Mouse (Mus musculus): ENCODE measurements around the gene Aox2. TPM values are rescaled to one million over a fixed set of nuclear protein-coding genes. Genes with fewer than 3 reads are reported as not detected.

The Aox2 gene
- 0.09 and 0.15 TPM in 2 replicates for polyA plus RNA-seq (2016; fragmentation: Nextera tagmentation; extraction: Ambion mirVana)

- Histone ChIP-seq H3K9ac (no peak within 1 kb of the TSS), H3K4me3 (no peak within 1 kb of the TSS), H3K27ac (peak within 1 kb of the TSS; percentile 18; the same call in 1 of the 2 replicates), H3K9me3 (no peaks in the 10 kb centered on the region), H3K4me2 (replicated peaks) (no peak within 1 kb of the TSS), H3K4me1 (peaks cover 12% of the 10 kb centered on the region; the same call in 1 of the 2 replicates), H3K36me3 (no peaks in the 10 kb centered on the region), H3K27me3 (no peaks in the 10 kb centered on the region)
- no peak for ATAC-seq (ENCODE audit: insufficient number of reproducible peaks, insufficient read depth, low FRiP score, low TSS enrichment)
- whole genome bisulfite sequencing: 74% methylated on average over 5 of the region's 5 CpGs
Measured at GRCm38 (mm10) chr1:58278026-58278425, at the start of gene Aox2. Gene Aox2 (plus strand): TSS chr1:58278326.

- Histone ChIP-seq H3K27me3 (no peaks in the 10 kb centered on the region), H3K36me3 (no peaks in the 10 kb centered on the region), H3K9ac (no peak overlapping the region), H3K9me3 (no peaks in the 10 kb centered on the region), H3K27ac (no peak overlapping the region), H3K4me2 (replicated peaks) (no peak overlapping the region), H3K4me1 (no peaks in the 10 kb centered on the region), H3K4me3 (no peak overlapping the region)
- ATAC-seq (ENCODE audit: insufficient number of reproducible peaks, insufficient read depth, low FRiP score, low TSS enrichment): no peak
Measured at GRCm38 (mm10) chr1:58228916-58229315, 49.2 kb upstream of the Aox2 start.

GRCm38 (mm10) chr1:58229774-58230173 is 48.4 kb upstream of the Aox2 start:
- H3K27me3 ChIP-seq: no peaks in the 10 kb centered on the region
- no peak overlapping the region for H3K27ac ChIP-seq
- no peaks in the 10 kb centered on the region for H3K9me3 ChIP-seq
- H3K4me1 ChIP-seq: no peaks in the 10 kb centered on the region
- WGBS: 85% methylated on average over 4 of the region's 4 CpGs
- H3K4me2 ChIP-seq (replicated peaks): no peak overlapping the region
- H3K4me3 ChIP-seq: no peak overlapping the region
- no peaks in the 10 kb centered on the region for H3K36me3 ChIP-seq
- ATAC-seq (ENCODE audit: insufficient number of reproducible peaks, insufficient read depth, low FRiP score, low TSS enrichment): no peak
- no peak overlapping the region for H3K9ac ChIP-seq

- no peak overlapping the region for H3K4me3 ChIP-seq
- no peaks in the 10 kb centered on the region for H3K9me3 ChIP-seq
- no peak overlapping the region for H3K4me2 ChIP-seq (replicated peaks)
- no peak overlapping the region for H3K9ac ChIP-seq
- 66% methylated on average over 5 of the region's 5 CpGs for WGBS
- no peaks in the 10 kb centered on the region for H3K4me1 ChIP-seq
- no peaks in the 10 kb centered on the region for H3K36me3 ChIP-seq
- H3K27ac ChIP-seq: no peak overlapping the region
- no peak for ATAC-seq (ENCODE audit: insufficient number of reproducible peaks, insufficient read depth, low FRiP score, low TSS enrichment)
- H3K27me3 ChIP-seq: no peaks in the 10 kb centered on the region
Measured at GRCm38 (mm10) chr1:58230542-58230941, 47.6 kb upstream of the Aox2 start.

- WGBS: 38% methylated on average over 5 of the region's 5 CpGs
- no peak overlapping the region for H3K27ac ChIP-seq
- no peaks in the 10 kb centered on the region for H3K36me3 ChIP-seq
- no peak for ATAC-seq (ENCODE audit: insufficient number of reproducible peaks, insufficient read depth, low FRiP score, low TSS enrichment)
- no peak overlapping the region for H3K9ac ChIP-seq
- peaks cover 6% of the 10 kb centered on the region; the same call in 1 of the 2 replicates for H3K4me1 ChIP-seq
- no peaks in the 10 kb centered on the region for H3K9me3 ChIP-seq
- no peaks in the 10 kb centered on the region for H3K27me3 ChIP-seq
- H3K4me2 ChIP-seq (replicated peaks): no peak overlapping the region
- H3K4me3 ChIP-seq: no peak overlapping the region
Measured at GRCm38 (mm10) chr1:58235405-58235804, 42.7 kb upstream of the Aox2 start.

GRCm38 (mm10) chr1:58237527-58238299 is 40.4 kb upstream of the Aox2 start:
- Histone ChIP-seq H3K4me3 (no peak overlapping the region), H3K36me3 (no peaks in the 10 kb centered on the region), H3K9ac (no peak overlapping the region), H3K27ac (no peak overlapping the region), H3K27me3 (no peaks in the 10 kb centered on the region), H3K9me3 (no peaks in the 10 kb centered on the region), H3K4me1 (peaks cover 6% of the 10 kb centered on the region; the same call in 1 of the 2 replicates), H3K4me2 (replicated peaks) (no peak overlapping the region)
- WGBS: 81% methylated on average over 4 of the region's 4 CpGs
- no peak for ATAC-seq (ENCODE audit: insufficient number of reproducible peaks, insufficient read depth, low FRiP score, low TSS enrichment)

GRCm38 (mm10) chr1:58238440-58238839 is 39.7 kb upstream of the Aox2 start:
- H3K4me2 ChIP-seq (replicated peaks): no peak overlapping the region
- ATAC-seq (ENCODE audit: insufficient number of reproducible peaks, insufficient read depth, low FRiP score, low TSS enrichment): no peak
- H3K4me1 ChIP-seq: peaks cover 6% of the 10 kb centered on the region; the same call in 1 of the 2 replicates
- H3K27ac ChIP-seq: no peak overlapping the region
- no peak overlapping the region for H3K9ac ChIP-seq
- H3K9me3 ChIP-seq: no peaks in the 10 kb centered on the region
- H3K36me3 ChIP-seq: no peaks in the 10 kb centered on the region
- H3K27me3 ChIP-seq: no peaks in the 10 kb centered on the region
- H3K4me3 ChIP-seq: no peak overlapping the region
- WGBS: 74% methylated on average over 5 of the region's 5 CpGs

- ATAC-seq (ENCODE audit: insufficient number of reproducible peaks, insufficient read depth, low FRiP score, low TSS enrichment): no peak
- no peak overlapping the region for H3K4me2 ChIP-seq (replicated peaks)
- 91% methylated on average over 9 of the region's 9 CpGs for WGBS
Measured at GRCm38 (mm10) chr1:58238961-58239360, 39.2 kb upstream of the Aox2 start.

GRCm38 (mm10) chr1:58240347-58240746 is 37.8 kb upstream of the Aox2 start:
- Histone ChIP-seq H3K4me1 (peaks cover 6% of the 10 kb centered on the region; the same call in 1 of the 2 replicates), H3K36me3 (no peaks in the 10 kb centered on the region), H3K9me3 (no peaks in the 10 kb centered on the region), H3K4me3 (no peak overlapping the region), H3K4me2 (replicated peaks) (no peak overlapping the region), H3K9ac (no peak overlapping the region), H3K27ac (no peak overlapping the region), H3K27me3 (no peaks in the 10 kb centered on the region)
- 64% methylated on average over 6 of the region's 6 CpGs for WGBS
- no peak for ATAC-seq (ENCODE audit: insufficient number of reproducible peaks, insufficient read depth, low FRiP score, low TSS enrichment)

More at GRCm38 (mm10) chr1:58238961-58239360, 39.2 kb upstream of the Aox2 start:
- no peak overlapping the region for H3K9ac ChIP-seq
- H3K27ac ChIP-seq: no peak overlapping the region
- no peaks in the 10 kb centered on the region for H3K36me3 ChIP-seq
- no peaks in the 10 kb centered on the region for H3K9me3 ChIP-seq
- H3K4me3 ChIP-seq: no peak overlapping the region
- H3K4me1 ChIP-seq: peaks cover 6% of the 10 kb centered on the region; the same call in 1 of the 2 replicates
- no peaks in the 10 kb centered on the region for H3K27me3 ChIP-seq

GRCm38 (mm10) chr1:58244487-58244886 is 33.6 kb upstream of the Aox2 start:
- H3K4me3 ChIP-seq: no peak overlapping the region
- no peak for ATAC-seq (ENCODE audit: insufficient number of reproducible peaks, insufficient read depth, low FRiP score, low TSS enrichment)
- no peak overlapping the region for H3K4me2 ChIP-seq (replicated peaks)
- 75% methylated on average over 3 of the region's 3 CpGs for WGBS
- no peak overlapping the region for H3K9ac ChIP-seq
- H3K9me3 ChIP-seq: no peaks in the 10 kb centered on the region
- H3K36me3 ChIP-seq: no peaks in the 10 kb centered on the region
- H3K27me3 ChIP-seq: no peaks in the 10 kb centered on the region
- no peaks in the 10 kb centered on the region for H3K4me1 ChIP-seq
- H3K27ac ChIP-seq: no peak overlapping the region

- H3K4me3 ChIP-seq: no peak overlapping the region
- no peak overlapping the region for H3K9ac ChIP-seq
- H3K4me1 ChIP-seq: no peaks in the 10 kb centered on the region
- H3K27ac ChIP-seq: no peak overlapping the region
- 77% methylated on average over 1 of the region's 1 CpGs for WGBS
- no peaks in the 10 kb centered on the region for H3K9me3 ChIP-seq
- ATAC-seq (ENCODE audit: insufficient number of reproducible peaks, insufficient read depth, low FRiP score, low TSS enrichment): no peak
- no peaks in the 10 kb centered on the region for H3K36me3 ChIP-seq
- H3K27me3 ChIP-seq: no peaks in the 10 kb centered on the region
- no peak overlapping the region for H3K4me2 ChIP-seq (replicated peaks)
Measured at GRCm38 (mm10) chr1:58248518-58248917, 29.6 kb upstream of the Aox2 start.

- no peaks in the 10 kb centered on the region for H3K36me3 ChIP-seq
- 72% methylated on average over 11 of the region's 11 CpGs for WGBS
- no peak for ATAC-seq (ENCODE audit: insufficient number of reproducible peaks, insufficient read depth, low FRiP score, low TSS enrichment)
Measured at GRCm38 (mm10) chr1:58253466-58253865, 24.7 kb upstream of the Aox2 start.

More at GRCm38 (mm10) chr1:58253466-58253865, 24.7 kb upstream of the Aox2 start:
- H3K4me2 ChIP-seq (replicated peaks): no peak overlapping the region
- no peak overlapping the region for H3K9ac ChIP-seq
- H3K9me3 ChIP-seq: no peaks in the 10 kb centered on the region
- no peak overlapping the region for H3K4me3 ChIP-seq
- no peaks in the 10 kb centered on the region for H3K27me3 ChIP-seq
- H3K27ac ChIP-seq: no peak overlapping the region
- H3K4me1 ChIP-seq: no peaks in the 10 kb centered on the region

Data from embryonic facial prominence, embryonic 12.5 days (tissue).